Mouse (Mus musculus) midbrain, embryonic 14.5 days (tissue): ENCODE results near the gene Hydin. TPM values are rescaled to one million over a fixed set of nuclear protein-coding genes. Genes with fewer than 3 reads are reported as not detected.
"Not testable (repeated sequence)": the region's sequence is repeated elsewhere in the genome, so short reads cannot be mapped to it uniquely, and the experiment has no call there.

ENCODE experiments used
- ATAC-seq: fragments of 200-750 bp; cut with Nextera tagmentation; 2 replicates; pipeline ENCODE4 v1.8.0; 2017; ENCODE audit warnings: moderate number of reproducible peaks, moderate library complexity; ENCODE audit not compliant: low FRiP score, low TSS enrichment
- DNase-seq: peaks from one replicate; pipeline ENCODE4 v3.0.0-alpha.2; 2015
- H3K27ac ChIP-seq: fragments of 300-500 bp; sonication (generic); replicated peaks from 2 replicates; pipeline ENCODE4 v1.5.1; 2014; ENCODE audit warnings: mild to moderate bottlenecking, low read depth, low read length, moderate library complexity
- H3K27me3 ChIP-seq: fragments of 300-500 bp; sonication (generic); 2 replicates; pipeline ENCODE4 v1.6.1; 2014; ENCODE audit warnings: low read length, control low read depth, mixed read lengths; ENCODE audit not compliant: control insufficient read depth, insufficient read depth
- H3K36me3 ChIP-seq: fragments of 300-500 bp; sonication (generic); 2 replicates; pipeline ENCODE4 v1.6.1; 2014; ENCODE audit warnings: low read length, control low read depth; ENCODE audit not compliant: control insufficient read depth, insufficient read depth
- H3K4me1 ChIP-seq: fragments of 300-500 bp; sonication (generic); 2 replicates; pipeline ENCODE4 v1.6.1; 2014; ENCODE audit warnings: mild to moderate bottlenecking, antibody characterized with exemption, low read length, control low read depth; ENCODE audit not compliant: control insufficient read depth, insufficient read depth
- H3K4me2 ChIP-seq: fragments of 300-500 bp; sonication (generic); 2 replicates; pipeline ENCODE4 v1.6.1; 2014; ENCODE audit warnings: mild to moderate bottlenecking, low read length, moderate library complexity
- H3K4me3 ChIP-seq: fragments of 300-500 bp; sonication (generic); replicated peaks from 2 replicates; pipeline ENCODE4 v1.5.1; 2014; ENCODE audit warnings: low read depth, low read length
- H3K9ac ChIP-seq: fragments of 300-500 bp; sonication (generic); replicated peaks from 2 replicates; pipeline ENCODE4 v1.6.1; 2014; ENCODE audit warnings: mild to moderate bottlenecking, low read length, moderate library complexity
- H3K9me3 ChIP-seq: fragments of 300-500 bp; sonication (generic); 2 replicates; pipeline ENCODE4 v1.6.1; 2016; ENCODE audit warnings: low read length, control low read depth, mixed read lengths; ENCODE audit not compliant: control insufficient read depth
- WGBS: fragments of 180-500 bp; shearing (Covaris S2); extraction: QIAGEN DNeasy Blood & Tissue Kit; methylation state at CpG from one replicate; pipeline ENCODE4 v1.1.7; 2014; 5-methylcytosine and 5-hydroxymethylcytosine counted together
- polyA plus RNA-seq: library from polyadenylated mRNA; unstranded; fragments of >200 nt; fragmentation: Nextera tagmentation; extraction: Ambion mirVana; gene quantifications from 2 replicates; pipeline ENCODE4 v1.2.1, GENCODE M21; 2014

Gene Hydin
- polyA plus RNA-seq, 1 experiment from 2014 or later, result 0.14 TPM

- H3K4me1 ChIP-seq, result no peaks in the 10 kb centered on the region
- no peaks in the 10 kb centered on the region for H3K36me3 ChIP-seq
- H3K27me3 ChIP-seq, result no peaks in the 10 kb centered on the region
- no peak overlapping the region for H3K4me2 ChIP-seq
- H3K27ac ChIP-seq, result no peak overlapping the region
- no peak for DNase-seq
- no peaks in the 10 kb centered on the region for H3K9me3 ChIP-seq
- 89% methylated on average over 12 of the region's 12 CpGs for WGBS
- H3K4me3 ChIP-seq, result no peak overlapping the region
- no peak for ATAC-seq
- H3K9ac ChIP-seq, result no peak overlapping the region
These were observed 79.1 kb downstream of the Hydin start for GRCm38 (mm10) chr8:110345697-110346394.

- Histone ChIP-seq H3K4me1 (no peaks in the 10 kb centered on the region), H3K4me3 (no peak overlapping the region), H3K9ac (no peak overlapping the region), H3K27me3 (no peaks in the 10 kb centered on the region), H3K4me2 (no peak overlapping the region), H3K27ac (no peak overlapping the region), H3K36me3 (no peaks in the 10 kb centered on the region), H3K9me3 (no peaks in the 10 kb centered on the region)
- ATAC-seq, result no peak
- no peak for DNase-seq
- WGBS, result 100% methylated on average over 1 of the region's 1 CpGs
These were observed 80.1 kb downstream of the Hydin start for GRCm38 (mm10) chr8:110346915-110347314.

- Histone ChIP-seq H3K27ac (no peak overlapping the region), H3K9ac (no peak overlapping the region), H3K4me2 (no peak overlapping the region), H3K9me3 (no peaks in the 10 kb centered on the region), H3K27me3 (no peaks in the 10 kb centered on the region), H3K4me3 (no peak overlapping the region), H3K36me3 (no peaks in the 10 kb centered on the region), H3K4me1 (no peaks in the 10 kb centered on the region)
- WGBS, result 79% methylated on average over 3 of the region's 3 CpGs
- DNase-seq (no peak), ATAC-seq (no peak)
These were observed 83.9 kb downstream of the Hydin start for GRCm38 (mm10) chr8:110350725-110351124.

GRCm38 (mm10) chr8:110351909-110352308, 85.1 kb downstream of the Hydin start:
- H3K9ac ChIP-seq, result no peak overlapping the region
- H3K27me3 ChIP-seq, result no peaks in the 10 kb centered on the region
- H3K4me3 ChIP-seq, result no peak overlapping the region
- no peak for ATAC-seq
- no peaks in the 10 kb centered on the region for H3K9me3 ChIP-seq
- no peaks in the 10 kb centered on the region for H3K36me3 ChIP-seq
- H3K27ac ChIP-seq, result no peak overlapping the region
- no peak for DNase-seq
- 85% methylated on average over 5 of the region's 5 CpGs for WGBS
- no peak overlapping the region for H3K4me2 ChIP-seq
- no peaks in the 10 kb centered on the region for H3K4me1 ChIP-seq

- Histone ChIP-seq H3K27me3 (no peaks in the 10 kb centered on the region), H3K4me1 (no peaks in the 10 kb centered on the region), H3K9me3 (no peaks in the 10 kb centered on the region), H3K27ac (no peak overlapping the region), H3K4me2 (no peak overlapping the region), H3K36me3 (no peaks in the 10 kb centered on the region), H3K9ac (no peak overlapping the region), H3K4me3 (no peak overlapping the region)
- DNase-seq (no peak), ATAC-seq (no peak)
- 88% methylated on average over 4 of the region's 4 CpGs for WGBS
These were observed 96.2 kb downstream of the Hydin start for GRCm38 (mm10) chr8:110362975-110363374.

- H3K4me3 ChIP-seq, result no peak overlapping the region
- 86% methylated on average over 13 of the region's 13 CpGs for WGBS
These were observed 106.1 kb downstream of the Hydin start for GRCm38 (mm10) chr8:110372836-110373235.

GRCm38 (mm10) chr8:110373695-110374094, 106.9 kb downstream of the Hydin start:
- Histone ChIP-seq H3K4me3 (no peak overlapping the region), H3K9ac (no peak overlapping the region), H3K4me1 (no peaks in the 10 kb centered on the region), H3K27me3 (no peaks in the 10 kb centered on the region), H3K9me3 (no peaks in the 10 kb centered on the region), H3K4me2 (no peak overlapping the region), H3K27ac (no peak overlapping the region), H3K36me3 (no peaks in the 10 kb centered on the region)
- WGBS, result 92% methylated on average over 4 of the region's 4 CpGs
- DNase-seq (no peak), ATAC-seq (no peak)

More at GRCm38 (mm10) chr8:110372836-110373235, 106.1 kb downstream of the Hydin start:
- no peak for ATAC-seq
- H3K36me3 ChIP-seq, result no peaks in the 10 kb centered on the region
- H3K27me3 ChIP-seq, result no peaks in the 10 kb centered on the region
- H3K9ac ChIP-seq, result no peak overlapping the region
- no peak overlapping the region for H3K4me2 ChIP-seq
- H3K9me3 ChIP-seq, result no peaks in the 10 kb centered on the region
- no peaks in the 10 kb centered on the region for H3K4me1 ChIP-seq
- H3K27ac ChIP-seq, result no peak overlapping the region
- no peak for DNase-seq

- H3K27ac ChIP-seq, result no peak overlapping the region
- H3K4me1 ChIP-seq, result no peaks in the 10 kb centered on the region
- WGBS, result 15% methylated on average over 8 of the region's 8 CpGs
- H3K9me3 ChIP-seq, result no peaks in the 10 kb centered on the region
- no peak overlapping the region for H3K4me2 ChIP-seq
- no peaks in the 10 kb centered on the region for H3K27me3 ChIP-seq
- H3K36me3 ChIP-seq, result no peaks in the 10 kb centered on the region
- no peak overlapping the region for H3K4me3 ChIP-seq
- ATAC-seq, result no peak
- H3K9ac ChIP-seq, result no peak overlapping the region
- DNase-seq, result peak; percentile 36
These were observed 116.0 kb downstream of the Hydin start for GRCm38 (mm10) chr8:110382751-110383150.

- not testable (repeated sequence) for DNase-seq, ATAC-seq, H3K9me3 ChIP-seq, H3K9ac ChIP-seq, H3K4me3 ChIP-seq, H3K27ac ChIP-seq, H3K4me1 ChIP-seq, H3K36me3 ChIP-seq, H3K4me2 ChIP-seq, H3K27me3 ChIP-seq
- 93% methylated on average over 6 of the region's 6 CpGs for WGBS
These were observed 117.9 kb downstream of the Hydin start for GRCm38 (mm10) chr8:110384632-110385031.
